Mouse (Mus musculus) brown adipose tissue, adult 24 weeks (tissue): ENCODE measurements around the gene Havcr2. TPM values are rescaled to one million over a fixed set of nuclear protein-coding genes. Genes with fewer than 3 reads are reported as not detected.
"Not testable (repeated sequence)": the region's sequence is repeated elsewhere in the genome, so short reads cannot be mapped to it uniquely, and the experiment has no call there.

ENCODE experiments used
- H3K27ac ChIP-seq: fragments of 200-500 bp; replicated peaks from 2 replicates; pipeline ENCODE4 v1.5.1; 2012; ENCODE audit warnings: low read depth, mild to moderate bottlenecking, low read length
- H3K4me1 ChIP-seq: fragments of 200-500 bp; 2 replicates; pipeline ENCODE4 v1.6.1; 2012; ENCODE audit warnings: low read length, mixed read lengths; ENCODE audit not compliant: control insufficient read depth, insufficient read depth, insufficient read length
- H3K4me3 ChIP-seq: fragments of 200-500 bp; 2 replicates; pipeline ENCODE4 v1.5.1; 2012; ENCODE audit warnings: low read depth, mild to moderate bottlenecking, low read length, moderate library complexity; ENCODE audit not compliant: insufficient read depth
- polyA plus RNA-seq: library from polyadenylated mRNA; stranded (reverse); fragments of >200 nt; gene quantifications from 2 replicates; pipeline ENCODE4 v1.2.4, GENCODE M21; 2012; ENCODE audit not compliant: missing spikeins, insufficient read depth, insufficient read length

Havcr2 gene
- polyA plus RNA-seq, 1 experiment: not detected

- H3K4me1 ChIP-seq: no peaks in the 10 kb centered on the region
- no peak overlapping the region for H3K27ac ChIP-seq
- H3K4me3 ChIP-seq: no peak overlapping the region
These were observed 55.2 kb downstream of the Havcr2 start for GRCm38 (mm10) chr11:46509900-46510299.

DNA sequence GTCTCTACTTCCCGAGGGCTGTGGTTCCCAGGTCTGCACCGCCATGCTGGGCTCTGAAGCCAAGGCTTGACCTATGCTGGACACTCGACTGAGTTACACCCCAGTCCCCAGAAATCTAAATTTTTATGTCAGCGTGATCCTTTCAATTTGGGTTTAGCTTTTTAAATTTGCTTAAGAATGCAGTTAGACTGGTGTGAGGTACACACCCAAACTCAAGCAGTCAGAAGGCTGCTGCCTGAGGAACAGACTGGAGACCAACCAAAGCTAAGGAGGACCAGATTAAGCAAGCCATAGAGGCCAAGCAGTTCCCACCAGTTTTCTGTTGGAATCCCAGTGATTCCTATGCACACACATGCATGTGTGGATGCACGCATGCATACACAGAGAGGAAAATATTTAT is 66.6 kb downstream of the Havcr2 start:
- H3K4me3 ChIP-seq, H3K27ac ChIP-seq, H3K4me1 ChIP-seq: not testable (repeated sequence)

- Histone ChIP-seq H3K4me1 (no peaks in the 10 kb centered on the region), H3K4me3 (no peak overlapping the region), H3K27ac (no peak overlapping the region)
These were observed 68.0 kb downstream of the Havcr2 start for GRCm38 (mm10) chr11:46522719-46523118.

DNA sequence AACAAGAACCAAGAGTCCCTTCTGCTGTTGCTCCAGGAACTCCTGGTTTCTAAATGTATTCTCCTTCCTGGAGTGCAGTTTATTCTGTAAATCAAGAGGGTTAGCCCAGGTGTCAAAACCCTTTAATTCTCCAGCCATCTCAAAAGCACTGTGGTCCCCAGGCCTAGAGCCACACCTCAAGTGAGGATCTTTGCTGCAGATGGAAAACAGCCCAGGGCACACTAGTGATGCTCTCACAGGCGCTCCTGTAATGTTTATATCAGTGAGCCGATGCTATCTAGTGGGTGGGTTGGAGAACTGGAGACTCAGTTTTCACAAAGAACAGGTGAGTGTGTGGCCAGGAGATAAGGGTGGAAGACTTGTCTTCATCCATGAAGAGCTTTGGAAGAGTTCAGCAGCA is 69.2 kb downstream of the Havcr2 start, which contains the start of gene Gm12169:
TSS of gene Gm12169 (plus strand) at position 301 of the 400 bp plus-strand sequence.
- H3K4me3 ChIP-seq: no peak within 1 kb of the TSS
- no peak within 1 kb of the TSS for H3K27ac ChIP-seq
- H3K4me1 ChIP-seq: no peaks in the 10 kb centered on the region

- H3K4me1 ChIP-seq: no peaks in the 10 kb centered on the region
- no peak overlapping the region for H3K4me3 ChIP-seq
- H3K27ac ChIP-seq: no peak overlapping the region
These were observed 75.4 kb downstream of the Havcr2 start for GRCm38 (mm10) chr11:46530149-46530548.

Other genes starting within 250 kb of the Havcr2 start
- gene Fndc9, start 219.4 kb upstream of the Havcr2 start, polyA plus RNA-seq: not detected in 2 replicates
- 0.29 and 0.59 TPM in 2 replicates for gene Cyfip2, start 142.1 kb upstream of the Havcr2 start, polyA plus RNA-seq
- gene Itk, start 65.4 kb upstream of the Havcr2 start, polyA plus RNA-seq: not detected in 2 replicates
- not detected in 2 replicates for gene Fam71b, start 58.4 kb upstream of the Havcr2 start, polyA plus RNA-seq
- gene Med7, start 18.0 kb upstream of the Havcr2 start, polyA plus RNA-seq: 18.0 and 27.4 TPM in 2 replicates
- not detected in 2 replicates for gene Gm12169, start 69.3 kb downstream of the Havcr2 start, polyA plus RNA-seq
- gene BC053393, start 116.6 kb downstream of the Havcr2 start, polyA plus RNA-seq: not detected in 2 replicates
- gene Dppa1, start 174.3 kb downstream of the Havcr2 start, polyA plus RNA-seq: not detected in 2 replicates